Mouse (Mus musculus): ENCODE measurements around the gene Rnase9.

DNA sequence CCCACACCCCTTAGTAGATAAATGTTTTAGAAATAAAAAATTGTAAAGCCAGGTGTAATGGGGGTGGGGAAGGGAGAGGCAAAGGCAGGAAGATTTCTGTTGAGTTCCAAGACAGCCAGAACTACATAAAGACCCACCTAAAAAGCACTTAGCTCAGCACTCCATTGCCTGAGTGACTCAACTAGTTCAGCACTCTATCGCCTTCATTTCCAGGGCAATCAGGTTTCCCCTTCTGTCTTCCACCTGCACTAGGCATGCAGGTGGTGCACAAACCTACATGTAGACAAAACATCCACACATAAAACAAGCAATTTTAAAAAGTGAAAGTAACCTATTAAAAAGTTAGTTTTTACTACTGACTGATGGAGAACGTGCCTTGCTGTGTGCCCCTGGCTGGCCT lies 43.4 kb upstream of the Rnase9 start:
- TF ChIP-seq CTCF (IDR thresholded peaks at IDR 0.05; ENCODE audit: low read depth, low read length) (no peak), GATA2 (IDR thresholded peaks at IDR 0.05; ENCODE audit: borderline replicate concordance, low read depth, low read length) (no peak), TAL1 (conservative IDR thresholded peaks at IDR 0.05; ENCODE audit: low read depth, low read length) (no peak)

Data from G1E (cell line).